Mouse (Mus musculus): ENCODE data around the gene Gm9970. TPM values are rescaled to one million over a fixed set of nuclear protein-coding genes. Genes with fewer than 3 reads are reported as not detected.

Gene Gm9970
- polyA plus RNA-seq, 1 experiment from 2014 or later: 0.66 TPM

- Histone ChIP-seq H3K4me2 (replicated peaks) (no peak overlapping the region), H3K4me3 (replicated peaks; ENCODE audit: low read length) (no peak overlapping the region), H3K9ac (no peak overlapping the region), H3K27me3 (ENCODE audit: control insufficient read depth, insufficient read depth, low read length) (no peaks in the 10 kb centered on the region), H3K27ac (no peak overlapping the region), H3K4me1 (replicated peaks; ENCODE audit: control insufficient read depth, insufficient read depth, low read length) (no peaks in the 10 kb centered on the region), H3K36me3 (replicated peaks; ENCODE audit: control insufficient read depth, insufficient read depth) (peaks cover 92% of the 10 kb centered on the region), H3K9me3 (ENCODE audit: control insufficient read depth, low read length) (no peaks in the 10 kb centered on the region)
- 90% methylated on average over 2 of the region's 2 CpGs for WGBS
- ATAC-seq (ENCODE audit: low FRiP score): no peak
- no peak for DNase-seq (ENCODE audit: low spot score)
Observed at GRCm38 (mm10) chr5:31255971-31256370, 14.9 kb upstream of the Gm9970 start.

DNA sequence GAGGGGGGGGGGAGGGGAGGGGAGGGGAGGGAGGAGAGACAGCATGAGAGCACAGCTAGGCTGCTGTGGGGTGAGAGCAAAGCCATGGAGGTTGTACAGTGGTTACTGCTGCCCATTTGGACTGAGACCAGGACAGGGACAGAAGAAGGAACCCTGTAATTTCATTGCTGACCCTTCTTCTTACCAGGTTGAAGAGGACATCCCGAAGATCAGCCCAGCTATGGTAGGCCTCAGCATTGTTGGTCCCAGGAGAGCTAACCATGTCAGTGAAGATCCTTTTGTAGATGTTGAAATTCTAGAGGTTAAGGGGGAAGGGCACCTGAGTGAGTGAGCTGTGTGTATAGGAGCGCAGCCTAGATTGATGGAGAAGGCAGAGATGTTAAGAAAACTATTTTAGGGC lies 14.3 kb upstream of the Gm9970 start:
- DNase-seq (ENCODE audit: low spot score) (no peak), ATAC-seq (ENCODE audit: low FRiP score) (no peak)
- 97% methylated on average over 2 of the region's 2 CpGs for WGBS
- Histone ChIP-seq H3K4me2 (replicated peaks) (no peak overlapping the region), H3K4me1 (replicated peaks; ENCODE audit: control insufficient read depth, insufficient read depth, low read length) (no peaks in the 10 kb centered on the region), H3K9ac (no peak overlapping the region), H3K36me3 (replicated peaks; ENCODE audit: control insufficient read depth, insufficient read depth) (peaks cover 92% of the 10 kb centered on the region), H3K27ac (no peak overlapping the region), H3K27me3 (ENCODE audit: control insufficient read depth, insufficient read depth, low read length) (no peaks in the 10 kb centered on the region), H3K9me3 (ENCODE audit: control insufficient read depth, low read length) (no peaks in the 10 kb centered on the region), H3K4me3 (replicated peaks; ENCODE audit: low read length) (no peak overlapping the region)

GRCm38 (mm10) chr5:31254901-31255300 lies 13.9 kb upstream of the Gm9970 start:
- WGBS: 87% methylated on average over 8 of the region's 8 CpGs

DNA sequence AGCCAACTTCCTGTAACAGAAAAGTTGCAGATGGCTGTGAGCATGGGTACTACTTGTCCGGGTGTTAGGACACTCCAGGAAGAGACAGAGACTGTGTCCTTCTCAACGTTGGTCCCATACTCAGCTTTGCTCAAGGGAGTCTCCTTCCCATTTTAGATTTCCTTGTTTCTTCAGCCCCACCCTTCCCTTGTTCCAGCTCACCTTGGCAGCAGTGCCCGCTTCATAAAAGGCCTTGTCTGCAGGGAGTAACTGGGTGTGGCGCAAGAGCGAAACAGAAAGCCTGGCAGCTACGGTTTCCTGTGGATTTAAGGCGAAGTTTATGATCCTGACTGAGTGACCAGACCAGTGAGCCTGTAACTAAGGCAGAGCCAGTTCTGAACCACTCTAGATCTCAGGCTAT lies 13.4 kb upstream of the Gm9970 start:
- H3K9ac ChIP-seq: no peak overlapping the region
- ATAC-seq (ENCODE audit: low FRiP score) (no peak), DNase-seq (ENCODE audit: low spot score) (no peak)
- no peaks in the 10 kb centered on the region for H3K27me3 ChIP-seq (ENCODE audit: control insufficient read depth, insufficient read depth, low read length)
- H3K36me3 ChIP-seq (replicated peaks; ENCODE audit: control insufficient read depth, insufficient read depth): peaks cover 93% of the 10 kb centered on the region
- 84% methylated on average over 7 of the region's 7 CpGs for WGBS
- H3K4me2 ChIP-seq (replicated peaks): no peak overlapping the region
- H3K4me1 ChIP-seq (replicated peaks; ENCODE audit: control insufficient read depth, insufficient read depth, low read length): no peaks in the 10 kb centered on the region
- no peak overlapping the region for H3K4me3 ChIP-seq (replicated peaks; ENCODE audit: low read length)
- no peaks in the 10 kb centered on the region for H3K9me3 ChIP-seq (ENCODE audit: control insufficient read depth, low read length)
- no peak overlapping the region for H3K27ac ChIP-seq

More at GRCm38 (mm10) chr5:31254901-31255300, 13.9 kb upstream of the Gm9970 start:
- Histone ChIP-seq H3K4me3 (replicated peaks; ENCODE audit: low read length) (no peak overlapping the region), H3K27me3 (ENCODE audit: control insufficient read depth, insufficient read depth, low read length) (no peaks in the 10 kb centered on the region), H3K36me3 (replicated peaks; ENCODE audit: control insufficient read depth, insufficient read depth) (peaks cover 92% of the 10 kb centered on the region), H3K4me1 (replicated peaks; ENCODE audit: control insufficient read depth, insufficient read depth, low read length) (no peaks in the 10 kb centered on the region), H3K9me3 (ENCODE audit: control insufficient read depth, low read length) (no peaks in the 10 kb centered on the region), H3K9ac (no peak overlapping the region), H3K4me2 (replicated peaks) (no peak overlapping the region), H3K27ac (no peak overlapping the region)
- no peak for DNase-seq (ENCODE audit: low spot score)
- ATAC-seq (ENCODE audit: low FRiP score): no peak

DNA sequence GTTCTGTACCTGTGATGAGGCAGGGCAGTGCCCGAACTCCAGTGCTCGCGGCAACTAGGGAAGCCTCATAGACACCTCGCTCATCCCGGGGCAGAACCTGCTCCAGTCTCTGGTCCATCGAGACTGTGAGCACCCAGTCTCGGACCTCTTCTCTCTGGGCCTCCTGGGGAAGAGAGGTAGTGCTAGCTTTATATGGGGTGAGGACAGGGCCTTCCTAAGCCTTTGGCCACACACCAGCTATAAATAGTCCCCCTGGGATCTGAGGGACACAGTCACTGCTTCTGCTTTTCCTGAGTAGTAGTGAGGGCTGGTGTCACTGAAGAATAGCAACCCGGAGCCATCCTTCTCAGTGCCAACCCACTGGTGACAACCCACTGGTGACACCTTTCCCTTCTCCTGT lies 12.8 kb upstream of the Gm9970 start:
- WGBS: 98% methylated on average over 8 of the region's 8 CpGs
- H3K36me3 ChIP-seq (replicated peaks; ENCODE audit: control insufficient read depth, insufficient read depth): peaks cover 95% of the 10 kb centered on the region
- H3K4me1 ChIP-seq (replicated peaks; ENCODE audit: control insufficient read depth, insufficient read depth, low read length): no peaks in the 10 kb centered on the region
- ATAC-seq (ENCODE audit: low FRiP score) (no peak), DNase-seq (ENCODE audit: low spot score) (no peak)
- no peak overlapping the region for H3K27ac ChIP-seq
- H3K27me3 ChIP-seq (ENCODE audit: control insufficient read depth, insufficient read depth, low read length): no peaks in the 10 kb centered on the region
- no peak overlapping the region for H3K9ac ChIP-seq
- H3K4me3 ChIP-seq (replicated peaks; ENCODE audit: low read length): no peak overlapping the region
- H3K9me3 ChIP-seq (ENCODE audit: control insufficient read depth, low read length): no peaks in the 10 kb centered on the region
- no peak overlapping the region for H3K4me2 ChIP-seq (replicated peaks)

DNA sequence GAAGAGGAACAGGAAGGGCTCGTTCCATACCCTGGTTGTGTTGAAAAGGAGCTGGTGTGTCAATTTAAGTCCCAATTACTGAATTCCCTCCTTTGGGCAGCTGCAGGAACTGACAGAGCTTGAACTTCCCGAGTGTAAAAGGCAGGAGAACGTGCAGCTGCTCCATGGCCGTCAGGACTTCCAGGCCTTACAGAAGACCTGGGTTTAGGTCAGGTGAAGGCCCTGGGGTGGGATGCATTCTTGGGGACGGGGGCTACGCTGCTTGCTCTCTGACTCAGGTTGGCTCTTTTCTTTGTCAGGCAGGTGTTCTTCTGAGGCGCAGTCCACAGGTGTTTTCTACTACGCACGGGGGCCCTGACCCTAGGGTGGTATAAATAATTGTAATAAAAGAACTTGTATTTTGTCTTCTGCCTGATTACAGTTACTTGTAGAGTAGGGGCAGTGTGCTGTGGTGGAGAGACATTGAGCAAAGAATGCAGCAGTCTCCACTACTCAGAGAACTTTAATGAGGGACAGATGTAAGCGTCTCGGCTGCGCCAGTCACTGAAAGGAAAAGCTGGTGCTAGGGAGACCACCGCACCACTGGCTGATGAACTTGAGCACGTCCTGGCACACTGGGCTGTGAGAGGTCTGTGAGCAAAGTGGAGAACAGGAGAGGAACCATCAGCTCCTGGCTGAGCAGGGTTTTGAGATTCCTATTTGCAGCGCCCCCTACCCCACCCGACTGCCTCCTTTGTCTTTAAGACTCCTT lies 11.9 kb upstream of the Gm9970 start:
- no peaks in the 10 kb centered on the region for H3K27me3 ChIP-seq (ENCODE audit: control insufficient read depth, insufficient read depth, low read length)
- H3K4me3 ChIP-seq (replicated peaks; ENCODE audit: low read length): no peak overlapping the region
- DNase-seq (ENCODE audit: low spot score) (no peak), ATAC-seq (ENCODE audit: low FRiP score) (no peak)
- no peaks in the 10 kb centered on the region for H3K4me1 ChIP-seq (replicated peaks; ENCODE audit: control insufficient read depth, insufficient read depth, low read length)
- no peaks in the 10 kb centered on the region for H3K9me3 ChIP-seq (ENCODE audit: control insufficient read depth, low read length)
- H3K9ac ChIP-seq: no peak overlapping the region
- H3K27ac ChIP-seq: no peak overlapping the region
- peaks cover 97% of the 10 kb centered on the region for H3K36me3 ChIP-seq (replicated peaks; ENCODE audit: control insufficient read depth, insufficient read depth)
- WGBS: 86% methylated on average over 16 of the region's 16 CpGs
- no peak overlapping the region for H3K4me2 ChIP-seq (replicated peaks)

- no peaks in the 10 kb centered on the region for H3K9me3 ChIP-seq (ENCODE audit: control insufficient read depth, low read length)
- H3K27me3 ChIP-seq (ENCODE audit: control insufficient read depth, insufficient read depth, low read length): no peaks in the 10 kb centered on the region
- H3K9ac ChIP-seq: no peak overlapping the region
- ATAC-seq (ENCODE audit: low FRiP score): no peak
- H3K36me3 ChIP-seq (replicated peaks; ENCODE audit: control insufficient read depth, insufficient read depth): peaks cover 97% of the 10 kb centered on the region
- H3K27ac ChIP-seq: no peak overlapping the region
- DNase-seq (ENCODE audit: low spot score): no peak
- 0 out of 2 replicates have a peak overlapping the region, but pooled peaks have one; percentile 14 for H3K4me2 ChIP-seq (replicated peaks)
- 56% methylated on average over 10 of the region's 10 CpGs for WGBS
- no peak overlapping the region for H3K4me3 ChIP-seq (replicated peaks; ENCODE audit: low read length)
- no peaks in the 10 kb centered on the region for H3K4me1 ChIP-seq (replicated peaks; ENCODE audit: control insufficient read depth, insufficient read depth, low read length)
Observed at GRCm38 (mm10) chr5:31252151-31252550, 11.1 kb upstream of the Gm9970 start.

- ATAC-seq (ENCODE audit: low FRiP score): peak; percentile 56
- DNase-seq (ENCODE audit: low spot score): no peak
- Histone ChIP-seq H3K9me3 (ENCODE audit: control insufficient read depth, low read length) (no peaks in the 10 kb centered on the region), H3K4me1 (replicated peaks; ENCODE audit: control insufficient read depth, insufficient read depth, low read length) (no peaks in the 10 kb centered on the region), H3K27ac (no peak within 1 kb of the TSS), H3K4me2 (replicated peaks) (peak within 1 kb of the TSS; percentile 14; the same call in 1 of the 2 replicates), H3K4me3 (replicated peaks; ENCODE audit: low read length) (no peak within 1 kb of the TSS), H3K36me3 (replicated peaks; ENCODE audit: control insufficient read depth, insufficient read depth) (peaks cover 98% of the 10 kb centered on the region), H3K27me3 (ENCODE audit: control insufficient read depth, insufficient read depth, low read length) (no peaks in the 10 kb centered on the region), H3K9ac (no peak within 1 kb of the TSS)
- WGBS: 18% methylated on average over 47 of the region's 47 CpGs
Observed at GRCm38 (mm10) chr5:31251541-31252101, 10.6 kb upstream of the Gm9970 start, which contains the start of gene Krtcap3. TSS of gene Krtcap3 (plus strand) at chr5:31251691.

DNA sequence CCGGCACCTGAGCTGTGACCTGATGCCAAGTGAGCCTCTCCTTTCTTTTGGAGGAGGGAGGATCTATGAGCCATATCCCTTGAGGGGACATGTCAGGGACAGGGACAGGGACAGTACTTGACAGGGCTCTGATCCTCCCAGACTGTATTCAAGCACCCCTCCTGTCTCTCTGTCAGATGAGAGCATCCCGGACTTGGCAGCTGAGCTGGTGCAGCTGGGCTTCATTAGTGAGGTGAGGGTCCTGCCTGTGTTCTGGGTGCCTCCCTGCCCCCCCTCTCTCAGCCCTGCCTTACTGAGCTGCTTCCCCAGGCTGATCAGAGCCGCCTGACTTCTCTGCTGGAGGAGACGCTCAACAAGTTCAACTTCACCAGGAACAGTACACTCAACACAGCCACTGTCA lies 9.7 kb upstream of the Gm9970 start:
- H3K9ac ChIP-seq: no peak overlapping the region
- H3K36me3 ChIP-seq (replicated peaks; ENCODE audit: control insufficient read depth, insufficient read depth): peaks cover 98% of the 10 kb centered on the region
- no peak overlapping the region for H3K4me3 ChIP-seq (replicated peaks; ENCODE audit: low read length)
- no peak overlapping the region for H3K27ac ChIP-seq
- DNase-seq (ENCODE audit: low spot score) (no peak), ATAC-seq (ENCODE audit: low FRiP score) (peak; percentile 22; the same call in 1 of the 2 replicates)
- no peaks in the 10 kb centered on the region for H3K9me3 ChIP-seq (ENCODE audit: control insufficient read depth, low read length)
- WGBS: 68% methylated on average over 4 of the region's 4 CpGs
- H3K27me3 ChIP-seq (ENCODE audit: control insufficient read depth, insufficient read depth, low read length): no peaks in the 10 kb centered on the region
- H3K4me1 ChIP-seq (replicated peaks; ENCODE audit: control insufficient read depth, insufficient read depth, low read length): no peaks in the 10 kb centered on the region
- H3K4me2 ChIP-seq (replicated peaks): no peak overlapping the region

All from hindbrain, embryonic 14.5 days (tissue).